Mouse (Mus musculus): ENCODE data around the gene Timm8a2.

The Timm8a2 gene

GRCm38 (mm10) chr14:121999455-121999854 lies 35.0 kb upstream of the Timm8a2 start:
- Histone ChIP-seq H3K36me3 (ENCODE audit: control insufficient read depth, insufficient read depth, low read length, poor library complexity, severe bottlenecking) (peaks cover 1% of the 10 kb centered on the region), H3K27me3 (ENCODE audit: control insufficient read depth, insufficient read depth, low read length, poor library complexity, severe bottlenecking) (no peaks in the 10 kb centered on the region)
- DNase-seq (ENCODE audit: low read depth, low spot score) = no peak

GRCm38 (mm10) chr14:122000346-122001105 lies 33.9 kb upstream of the Timm8a2 start:
- Histone ChIP-seq H3K27me3 (ENCODE audit: control insufficient read depth, insufficient read depth, low read length, poor library complexity, severe bottlenecking) (no peaks in the 10 kb centered on the region), H3K36me3 (ENCODE audit: control insufficient read depth, insufficient read depth, low read length, poor library complexity, severe bottlenecking) (peaks cover 1% of the 10 kb centered on the region)
- DNase-seq (ENCODE audit: low read depth, low spot score) = no peak

- DNase-seq (ENCODE audit: low read depth, low spot score) = no peak
- Histone ChIP-seq H3K27me3 (ENCODE audit: control insufficient read depth, insufficient read depth, low read length, poor library complexity, severe bottlenecking) (no peaks in the 10 kb centered on the region), H3K36me3 (ENCODE audit: control insufficient read depth, insufficient read depth, low read length, poor library complexity, severe bottlenecking) (peaks cover 1% of the 10 kb centered on the region)
Measured at GRCm38 (mm10) chr14:122002224-122002623, 32.2 kb upstream of the Timm8a2 start.

GRCm38 (mm10) chr14:122003812-122004211 lies 30.7 kb upstream of the Timm8a2 start:
- peaks cover 1% of the 10 kb centered on the region for H3K36me3 ChIP-seq (ENCODE audit: control insufficient read depth, insufficient read depth, low read length, poor library complexity, severe bottlenecking)
- DNase-seq (ENCODE audit: low read depth, low spot score) = no peak
- H3K27me3 ChIP-seq (ENCODE audit: control insufficient read depth, insufficient read depth, low read length, poor library complexity, severe bottlenecking) = no peaks in the 10 kb centered on the region

GRCm38 (mm10) chr14:122008261-122008660 lies 26.2 kb upstream of the Timm8a2 start:
- Histone ChIP-seq H3K27me3 (ENCODE audit: control insufficient read depth, insufficient read depth, low read length, poor library complexity, severe bottlenecking) (no peaks in the 10 kb centered on the region), H3K36me3 (ENCODE audit: control insufficient read depth, insufficient read depth, low read length, poor library complexity, severe bottlenecking) (no peaks in the 10 kb centered on the region; the same call in 1 of the 2 replicates)
- DNase-seq (ENCODE audit: low read depth, low spot score) = no peak

GRCm38 (mm10) chr14:122009502-122009901 lies 25.0 kb upstream of the Timm8a2 start:
- DNase-seq (ENCODE audit: low read depth, low spot score) = peak; percentile 93
- H3K36me3 ChIP-seq (ENCODE audit: control insufficient read depth, insufficient read depth, low read length, poor library complexity, severe bottlenecking) = no peaks in the 10 kb centered on the region; the same call in 1 of the 2 replicates
- H3K27me3 ChIP-seq (ENCODE audit: control insufficient read depth, insufficient read depth, low read length, poor library complexity, severe bottlenecking) = no peaks in the 10 kb centered on the region

GRCm38 (mm10) chr14:122010301-122010700 lies 24.2 kb upstream of the Timm8a2 start:
- Histone ChIP-seq H3K36me3 (ENCODE audit: control insufficient read depth, insufficient read depth, low read length, poor library complexity, severe bottlenecking) (no peaks in the 10 kb centered on the region; the same call in 1 of the 2 replicates), H3K27me3 (ENCODE audit: control insufficient read depth, insufficient read depth, low read length, poor library complexity, severe bottlenecking) (no peaks in the 10 kb centered on the region)
- DNase-seq (ENCODE audit: low read depth, low spot score) = no peak

GRCm38 (mm10) chr14:122011768-122012167 lies 22.7 kb upstream of the Timm8a2 start:
- no peaks in the 10 kb centered on the region for H3K27me3 ChIP-seq (ENCODE audit: control insufficient read depth, insufficient read depth, low read length, poor library complexity, severe bottlenecking)
- no peak for DNase-seq (ENCODE audit: low read depth, low spot score)
- no peaks in the 10 kb centered on the region; the same call in 1 of the 2 replicates for H3K36me3 ChIP-seq (ENCODE audit: control insufficient read depth, insufficient read depth, low read length, poor library complexity, severe bottlenecking)

GRCm38 (mm10) chr14:122012193-122012592 lies 22.3 kb upstream of the Timm8a2 start:
- Histone ChIP-seq H3K36me3 (ENCODE audit: control insufficient read depth, insufficient read depth, low read length, poor library complexity, severe bottlenecking) (no peaks in the 10 kb centered on the region; the same call in 1 of the 2 replicates), H3K27me3 (ENCODE audit: control insufficient read depth, insufficient read depth, low read length, poor library complexity, severe bottlenecking) (no peaks in the 10 kb centered on the region)
- DNase-seq (ENCODE audit: low read depth, low spot score) = no peak

GRCm38 (mm10) chr14:122012814-122013213 lies 21.7 kb upstream of the Timm8a2 start:
- no peaks in the 10 kb centered on the region; the same call in 1 of the 2 replicates for H3K36me3 ChIP-seq (ENCODE audit: control insufficient read depth, insufficient read depth, low read length, poor library complexity, severe bottlenecking)
- DNase-seq (ENCODE audit: low read depth, low spot score) = peak; percentile 57
- H3K27me3 ChIP-seq (ENCODE audit: control insufficient read depth, insufficient read depth, low read length, poor library complexity, severe bottlenecking) = no peaks in the 10 kb centered on the region

GRCm38 (mm10) chr14:122013417-122013951 lies 21.0 kb upstream of the Timm8a2 start:
- Histone ChIP-seq H3K27me3 (ENCODE audit: control insufficient read depth, insufficient read depth, low read length, poor library complexity, severe bottlenecking) (no peaks in the 10 kb centered on the region), H3K36me3 (ENCODE audit: control insufficient read depth, insufficient read depth, low read length, poor library complexity, severe bottlenecking) (no peaks in the 10 kb centered on the region; the same call in 1 of the 2 replicates)
- peak; percentile 77 for DNase-seq (ENCODE audit: low read depth, low spot score)

- H3K36me3 ChIP-seq (ENCODE audit: control insufficient read depth, insufficient read depth, low read length, poor library complexity, severe bottlenecking) = peaks cover 2% of the 10 kb centered on the region; the same call in 1 of the 2 replicates
- H3K27me3 ChIP-seq (ENCODE audit: control insufficient read depth, insufficient read depth, low read length, poor library complexity, severe bottlenecking) = no peaks in the 10 kb centered on the region
- DNase-seq (ENCODE audit: low read depth, low spot score) = peak; percentile 43
Measured at GRCm38 (mm10) chr14:122017958-122018357, 16.5 kb upstream of the Timm8a2 start.

- Histone ChIP-seq H3K27me3 (ENCODE audit: control insufficient read depth, insufficient read depth, low read length, poor library complexity, severe bottlenecking) (no peaks in the 10 kb centered on the region), H3K36me3 (ENCODE audit: control insufficient read depth, insufficient read depth, low read length, poor library complexity, severe bottlenecking) (peaks cover 4% of the 10 kb centered on the region)
- no peak for DNase-seq (ENCODE audit: low read depth, low spot score)
Measured at GRCm38 (mm10) chr14:122019389-122019788, 15.1 kb upstream of the Timm8a2 start.

GRCm38 (mm10) chr14:122020567-122020966 lies 13.9 kb upstream of the Timm8a2 start:
- no peak for DNase-seq (ENCODE audit: low read depth, low spot score)
- H3K36me3 ChIP-seq (ENCODE audit: control insufficient read depth, insufficient read depth, low read length, poor library complexity, severe bottlenecking) = peaks cover 4% of the 10 kb centered on the region
- H3K27me3 ChIP-seq (ENCODE audit: control insufficient read depth, insufficient read depth, low read length, poor library complexity, severe bottlenecking) = no peaks in the 10 kb centered on the region

- no peak for DNase-seq (ENCODE audit: low read depth, low spot score)
- no peaks in the 10 kb centered on the region for H3K27me3 ChIP-seq (ENCODE audit: control insufficient read depth, insufficient read depth, low read length, poor library complexity, severe bottlenecking)
- H3K36me3 ChIP-seq (ENCODE audit: control insufficient read depth, insufficient read depth, low read length, poor library complexity, severe bottlenecking) = peaks cover 4% of the 10 kb centered on the region
Measured at GRCm38 (mm10) chr14:122023054-122023453, 11.4 kb upstream of the Timm8a2 start.

Measured in splenic B cell, adult 2 months (primary cell).